Mouse (Mus musculus): ENCODE measurements at regions not wholly inside any gene's neighbourhood (a gene's known extent, or its start where the extent isn't known, plus 50 kb on each side); places are given as distances from the start of the nearest gene placed in this dataset.

- Histone ChIP-seq H3K4me3 (ENCODE audit: low read depth, low read length) (no peak overlapping the region), H3K9me3 (replicated peaks; ENCODE audit: control insufficient read depth, insufficient read depth, low read length, poor library complexity, severe bottlenecking) (no peaks in the 10 kb centered on the region), H3K36me3 (ENCODE audit: control insufficient read depth, insufficient read depth, low read length, poor library complexity, severe bottlenecking) (no peaks in the 10 kb centered on the region), H3K4me1 (ENCODE audit: control insufficient read depth, insufficient read depth, low read length) (no peaks in the 10 kb centered on the region), H3K27me3 (ENCODE audit: control insufficient read depth, insufficient read depth, low read length, poor library complexity, severe bottlenecking) (no peaks in the 10 kb centered on the region), H3K9ac (ENCODE audit: low read depth, poor library complexity, severe bottlenecking) (no peak overlapping the region), H3K27ac (ENCODE audit: insufficient read depth, low read length) (no peak overlapping the region)
- no peak for TF ChIP-seq EP300 (IDR thresholded peaks at IDR 0.05; ENCODE audit: insufficient read depth, low read depth, low read length)
- TF ChIP-seq POLR2A (IDR thresholded peaks at IDR 0.05; ENCODE audit: insufficient read depth, low read length) = no peak
- TF ChIP-seq CTCF (IDR thresholded peaks at IDR 0.05; ENCODE audit: low read depth, low read length) = no peak
Observed at GRCm38 (mm10) chr14:73435839-73436238, 50.8 kb upstream of the Itm2b start.

Data from ES-Bruce4 (cell line).